Mouse (Mus musculus): Measurements from ENCODE around the gene Homer1.

Homer1 gene

DNA sequence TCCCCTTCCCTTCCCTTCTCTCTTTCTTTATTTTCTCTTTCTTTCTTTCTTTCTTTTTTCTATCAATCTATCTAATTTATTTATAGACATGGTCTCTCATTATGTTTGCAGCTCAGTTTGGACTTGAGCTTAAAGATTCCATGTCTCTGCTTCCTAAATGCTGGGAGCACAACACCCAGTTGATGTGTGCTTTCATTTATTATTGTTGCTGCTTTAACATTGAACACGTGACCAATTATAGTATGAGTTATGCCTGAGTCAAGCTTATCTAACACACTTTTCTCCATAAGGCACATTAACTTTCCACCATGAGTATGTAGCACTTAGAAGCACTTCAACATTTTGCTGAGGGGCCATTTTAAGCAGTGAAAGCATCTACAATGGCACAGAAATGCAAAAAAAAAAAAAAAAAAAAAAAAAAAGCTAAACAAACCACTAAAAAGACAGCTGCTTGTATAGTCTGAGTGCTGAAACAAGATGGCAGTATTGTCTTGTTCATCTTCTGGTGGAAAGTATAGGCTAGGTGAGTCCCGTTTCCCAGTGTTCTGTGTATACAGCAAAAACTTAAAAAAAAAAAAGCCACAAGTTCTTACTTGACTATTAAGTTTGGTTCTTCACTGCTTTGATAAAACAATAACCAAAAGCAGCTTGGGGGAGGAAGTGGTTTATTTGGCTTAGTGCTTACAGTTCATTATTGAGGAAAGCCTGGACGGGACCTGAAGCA lies 41.3 kb downstream of the Homer1 start:
- peak; percentile 82 for DNase-seq (ENCODE audit: low read depth)

DNA sequence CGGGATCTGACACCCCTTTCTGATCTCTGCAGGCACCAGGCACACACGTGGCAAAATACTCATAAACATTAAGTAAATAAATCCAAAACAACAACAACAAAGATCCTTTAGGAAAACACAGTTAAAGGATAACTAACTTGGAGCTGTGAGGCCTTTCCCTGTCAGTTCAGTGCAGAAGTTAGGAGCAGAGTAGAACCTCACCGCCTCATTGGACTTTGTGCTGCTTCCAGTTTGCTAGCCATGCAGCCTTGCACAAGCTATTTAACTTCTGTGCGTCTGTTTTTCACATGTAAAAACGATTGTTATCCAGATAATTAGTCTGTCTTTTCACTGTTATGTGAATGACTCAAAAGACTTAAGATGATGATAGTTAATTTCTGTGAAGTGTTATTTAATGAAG lies 43.2 kb downstream of the Homer1 start:
- no peak for DNase-seq (ENCODE audit: low read depth)

- DNase-seq (ENCODE audit: low read depth), result peak; percentile 22
Observed at GRCm38 (mm10) chr13:93344395-93344794, 45.0 kb downstream of the Homer1 start.

GRCm38 (mm10) chr13:93345854-93346253 lies 46.4 kb downstream of the Homer1 start:
- no peak for DNase-seq (ENCODE audit: low read depth)

- DNase-seq (ENCODE audit: low read depth), result peak; percentile 46
Observed at GRCm38 (mm10) chr13:93352030-93352429, 52.6 kb downstream of the Homer1 start.

DNA sequence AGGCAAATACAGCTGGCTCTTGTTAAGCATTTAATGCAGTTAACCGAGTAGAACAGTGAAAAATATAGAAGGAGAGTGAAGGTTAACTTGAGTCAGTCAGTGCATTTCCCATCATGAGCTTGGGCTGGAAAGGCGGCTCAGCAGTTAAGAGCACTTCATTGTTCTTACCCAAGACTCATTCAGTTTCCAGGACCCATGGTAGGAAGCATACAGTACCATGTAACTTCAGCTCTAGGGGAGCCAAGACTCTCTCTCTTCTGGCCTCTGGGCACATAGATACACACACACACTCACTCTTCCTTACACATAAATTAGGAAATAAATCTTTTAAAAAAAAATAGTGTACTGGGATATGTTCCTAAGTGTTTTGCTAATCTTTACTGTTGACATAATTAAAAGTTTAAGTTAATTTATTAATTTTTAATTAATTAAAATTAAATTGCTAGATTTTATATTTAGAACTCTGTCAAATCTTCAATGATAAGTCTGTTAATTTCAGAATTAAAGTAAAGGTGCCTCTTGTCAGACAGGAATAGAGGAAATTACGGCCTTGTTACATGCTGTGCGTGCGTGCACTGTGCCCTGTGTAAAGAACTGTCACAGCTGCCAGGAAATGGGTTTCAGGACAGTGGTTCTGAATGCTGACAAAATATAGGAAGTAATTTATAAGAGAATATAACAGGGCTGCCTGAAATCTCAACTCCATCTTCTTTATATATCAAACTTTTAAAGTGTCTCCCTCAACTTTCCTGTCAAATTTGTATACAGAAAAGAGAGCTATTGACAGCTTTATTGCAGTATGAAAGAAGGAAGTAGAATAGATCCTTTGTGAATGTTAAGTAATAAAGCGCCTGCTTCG lies 55.2 kb downstream of the Homer1 start:
- peak; percentile 57 for DNase-seq (ENCODE audit: low read depth)

DNA sequence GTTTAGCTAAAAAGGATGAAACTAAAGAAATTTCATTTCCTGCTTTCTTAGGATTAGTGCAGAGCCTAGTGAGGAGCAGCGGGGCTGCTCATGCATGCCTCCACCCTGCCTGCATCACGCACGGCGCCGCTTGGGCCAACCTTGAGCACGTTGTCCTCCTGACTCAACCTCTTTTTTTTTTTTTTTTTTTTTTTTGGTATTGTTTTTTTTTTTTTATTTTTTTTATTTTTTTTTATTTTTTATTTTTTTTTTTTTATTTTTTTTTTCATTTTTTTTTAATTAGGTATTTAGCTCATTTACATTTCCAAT lies 55.8 kb downstream of the Homer1 start:
- DNase-seq (ENCODE audit: low read depth), result no peak

DNA sequence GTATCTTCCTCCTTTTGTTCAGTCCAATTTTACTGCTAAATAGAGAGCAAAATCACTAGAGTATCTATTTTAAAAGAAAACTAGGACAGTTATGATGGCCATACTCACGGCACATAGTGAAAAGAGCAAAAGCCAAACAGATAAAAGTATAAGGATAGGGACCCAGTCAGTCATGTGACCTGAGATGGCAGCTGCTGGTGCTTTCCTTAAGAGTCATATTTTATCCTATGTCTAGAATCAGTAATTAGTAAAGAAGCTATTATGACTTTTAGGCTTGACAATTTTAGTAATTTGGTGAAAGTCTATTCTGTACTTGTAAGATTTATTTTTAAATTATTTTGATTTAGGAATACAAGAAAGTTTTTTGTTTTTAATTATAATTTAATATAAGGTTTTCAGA lies 59.1 kb downstream of the Homer1 start:
- no peak for DNase-seq (ENCODE audit: low read depth)

DNA sequence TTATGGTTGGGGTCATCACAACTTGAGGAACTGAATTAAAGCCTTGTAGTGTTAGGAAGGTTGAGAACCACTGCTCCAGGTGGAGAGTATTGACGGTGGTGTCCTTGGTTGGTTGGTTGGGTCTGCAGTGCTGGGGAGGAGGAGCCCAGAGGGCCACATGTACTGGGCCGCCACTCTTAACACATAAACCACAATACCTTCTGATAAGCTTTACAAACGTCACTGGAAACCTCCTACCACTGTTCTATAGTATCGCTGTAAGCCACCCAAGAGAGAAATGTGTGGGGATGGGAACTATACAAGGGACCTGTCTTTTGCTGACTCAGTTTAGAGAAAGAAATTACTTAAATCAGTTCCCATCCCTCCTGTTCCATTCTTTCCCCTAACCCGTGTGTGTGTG lies 68.1 kb downstream of the Homer1 start:
- DNase-seq (ENCODE audit: low read depth), result no peak

- no peak for DNase-seq (ENCODE audit: low read depth)
Observed at GRCm38 (mm10) chr13:93368812-93369584, 69.6 kb downstream of the Homer1 start.

DNA sequence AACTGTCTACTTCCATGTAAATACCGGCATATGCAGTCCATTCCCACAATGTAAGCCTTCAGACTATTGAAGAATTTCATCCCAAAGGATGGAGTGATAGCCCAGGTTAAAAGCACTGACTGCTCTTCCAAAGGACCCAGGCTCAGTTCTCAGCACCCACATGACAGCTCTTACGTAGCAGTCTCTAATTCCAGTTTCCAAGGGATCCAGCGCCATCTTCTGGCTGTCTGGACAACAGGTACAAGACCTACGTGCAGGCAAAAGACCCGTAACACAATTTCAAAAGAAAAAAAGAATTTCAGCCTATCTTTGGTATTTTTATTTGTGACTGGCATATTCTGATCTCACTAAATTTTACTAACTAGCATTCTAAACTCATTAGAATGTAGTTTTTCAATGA lies 75.0 kb downstream of the Homer1 start:
- DNase-seq (ENCODE audit: low read depth), result peak; percentile 28

GRCm38 (mm10) chr13:93378493-93378892 lies 79.1 kb downstream of the Homer1 start:
- DNase-seq (ENCODE audit: low read depth), result no peak

- peak; percentile 14 for DNase-seq (ENCODE audit: low read depth)
Observed at GRCm38 (mm10) chr13:93380399-93381063, 81.1 kb downstream of the Homer1 start.

GRCm38 (mm10) chr13:93381301-93381700 lies 81.9 kb downstream of the Homer1 start:
- DNase-seq (ENCODE audit: low read depth), result no peak

- no peak for DNase-seq (ENCODE audit: low read depth)
Observed at GRCm38 (mm10) chr13:93383092-93383491, 83.7 kb downstream of the Homer1 start.

DNA sequence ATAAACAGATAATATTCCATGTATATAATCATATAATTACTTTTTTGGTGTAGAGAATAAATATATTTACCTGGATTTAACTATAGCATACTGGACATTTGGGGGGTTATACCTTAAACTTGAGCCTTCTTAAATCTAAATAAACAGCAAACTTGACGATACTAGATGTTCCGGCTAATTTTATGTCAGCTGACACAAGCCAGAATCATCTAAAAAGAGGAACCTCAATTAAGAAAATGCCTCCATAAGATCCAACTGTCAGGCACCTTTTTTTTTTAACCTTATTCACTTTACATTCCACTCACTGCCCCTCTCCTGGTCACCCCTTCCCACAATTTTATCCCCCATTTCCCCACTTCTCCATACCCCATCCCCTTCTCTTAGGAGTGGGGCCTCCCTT lies 84.2 kb downstream of the Homer1 start:
- DNase-seq (ENCODE audit: low read depth), result no peak

GRCm38 (mm10) chr13:93384481-93384880 lies 85.0 kb downstream of the Homer1 start:
- DNase-seq (ENCODE audit: low read depth), result no peak

GRCm38 (mm10) chr13:93385147-93385546 lies 85.7 kb downstream of the Homer1 start:
- DNase-seq (ENCODE audit: low read depth), result no peak

- no peak for DNase-seq (ENCODE audit: low read depth)
Observed at GRCm38 (mm10) chr13:93387440-93387839, 88.0 kb downstream of the Homer1 start.

GRCm38 (mm10) chr13:93388594-93389241 lies 89.3 kb downstream of the Homer1 start:
- peak; percentile 46 for DNase-seq (ENCODE audit: low read depth)

GRCm38 (mm10) chr13:93389242-93389625 lies 89.8 kb downstream of the Homer1 start:
- DNase-seq (ENCODE audit: low read depth), result no peak

Measured in 416B (cell line).